9 mouse cellular contexts compared by ENCODE assay signal in genomic region chr12:80365345-80365744, GRCm38 (mm10).
DNase-seq lines count a peak whose midpoint lies in the region; ATAC-seq and TF ChIP-seq lines count a peak whose summit lies in the region.
"Had no signal": no experiment of that assay in that cellular context is flagged by ENCODE, and none has a peak within 500 bp of the region (broad histone marks: within the 10 kb centered on the region; RNA-seq: fewer than 3 reads in every experiment).

No protein-coding gene starts in this region.

- H3K4me2 ChIP-seq in forebrain, embryonic 11.5 days (ENCODE audit: low read depth, low read length, severe bottlenecking), result no peak overlapping the region
- H3K4me2 ChIP-seq in embryonic facial prominence, embryonic 13.5 days, result 0 out of 2 replicates have a peak overlapping the region, but pooled peaks have one; percentile 30
- H3K4me2 ChIP-seq in limb, embryonic 13.5 days (replicated peaks), result peak overlapping the region; percentile 40; the same call in 1 of the 2 replicates
- H3K4me2 ChIP-seq: midbrain, embryonic 12.5 days had no signal

- no peaks in the 10 kb centered on the region for H3K36me3 ChIP-seq in forebrain, embryonic 11.5 days (ENCODE audit: control insufficient read depth, insufficient read depth, low read length)
- peaks cover 42% of the 10 kb centered on the region for H3K36me3 ChIP-seq in forebrain, embryonic 10.5 days (replicated peaks)
- H3K36me3 ChIP-seq in embryonic facial prominence, embryonic 13.5 days, result peaks cover 15% of the 10 kb centered on the region
- peaks cover 25% of the 10 kb centered on the region for H3K36me3 ChIP-seq in limb, embryonic 13.5 days

- 96% methylated on average over 3 of the region's 3 CpGs for WGBS in forebrain, embryonic 11.5 days
- 90% methylated on average over 3 of the region's 3 CpGs for WGBS in forebrain, embryonic 10.5 days
- 68% methylated on average over 3 of the region's 3 CpGs for WGBS in embryonic facial prominence, embryonic 13.5 days
- WGBS in limb, embryonic 13.5 days, result 81% methylated on average over 3 of the region's 3 CpGs

- no peak for ATAC-seq in forebrain, embryonic 11.5 days (replicated peaks; ENCODE audit: low FRiP score)
- no peak for ATAC-seq in embryonic facial prominence, embryonic 13.5 days (ENCODE audit: insufficient number of reproducible peaks, insufficient read depth, low FRiP score, low TSS enrichment, low read depth)
- no peak for ATAC-seq in limb, embryonic 13.5 days (ENCODE audit: low FRiP score, low read depth)

- no peak overlapping the region for H3K9ac ChIP-seq in forebrain, embryonic 11.5 days (ENCODE audit: low read length)
- no peak overlapping the region for H3K9ac ChIP-seq in embryonic facial prominence, embryonic 13.5 days
- H3K9ac ChIP-seq in limb, embryonic 13.5 days, result 0 out of 2 replicates have a peak overlapping the region, but pooled peaks have one; percentile 25
- H3K9ac ChIP-seq: midbrain, embryonic 12.5 days had no signal

- H3K9me3 ChIP-seq in forebrain, embryonic 11.5 days (ENCODE audit: control insufficient read depth, low read length), result no peaks in the 10 kb centered on the region
- H3K9me3 ChIP-seq in forebrain, embryonic 10.5 days, result no peaks in the 10 kb centered on the region
- H3K9me3 ChIP-seq in embryonic facial prominence, embryonic 13.5 days, result no peaks in the 10 kb centered on the region
- H3K9me3 ChIP-seq in limb, embryonic 13.5 days, result no peaks in the 10 kb centered on the region
- H3K9me3 ChIP-seq: midbrain, embryonic 12.5 days had no signal

- no peak overlapping the region for H3K4me3 ChIP-seq in forebrain, embryonic 11.5 days (ENCODE audit: low read depth, low read length)
- H3K4me3 ChIP-seq in forebrain, embryonic 10.5 days, result no peak overlapping the region
- H3K4me3 ChIP-seq in layer of hippocampus, adult 2 months, result no peak overlapping the region
- no peak overlapping the region for H3K4me3 ChIP-seq in embryonic facial prominence, embryonic 13.5 days
- H3K4me3 ChIP-seq in limb, embryonic 13.5 days, result no peak overlapping the region
- H3K4me3 ChIP-seq: midbrain, embryonic 12.5 days had no signal

- H3K4me1 ChIP-seq in forebrain, embryonic 11.5 days (replicated peaks; ENCODE audit: control insufficient read depth, insufficient read depth, low read length), result peaks cover 8% of the 10 kb centered on the region; the same call in 1 of the 2 replicates
- peaks cover 6% of the 10 kb centered on the region; the same call in 1 of the 2 replicates for H3K4me1 ChIP-seq in forebrain, embryonic 10.5 days
- peaks cover 34% of the 10 kb centered on the region for H3K4me1 ChIP-seq in embryonic facial prominence, embryonic 13.5 days
- peaks cover 37% of the 10 kb centered on the region for H3K4me1 ChIP-seq in limb, embryonic 13.5 days

- no peaks in the 10 kb centered on the region for H3K27me3 ChIP-seq in forebrain, embryonic 11.5 days (ENCODE audit: control insufficient read depth, insufficient read depth, low read length)
- no peaks in the 10 kb centered on the region for H3K27me3 ChIP-seq in forebrain, embryonic 10.5 days (ENCODE audit: poor library complexity, severe bottlenecking)
- H3K27me3 ChIP-seq in embryonic facial prominence, embryonic 13.5 days, result no peaks in the 10 kb centered on the region
- no peaks in the 10 kb centered on the region for H3K27me3 ChIP-seq in limb, embryonic 13.5 days
- H3K27me3 ChIP-seq: midbrain, embryonic 12.5 days had no signal

- TF ChIP-seq CTCF in layer of hippocampus, adult 2 months (conservative IDR thresholded peaks at IDR 0.05), result no peak

- peak overlapping the region; percentile 37; the same call in 1 of the 2 replicates for H3K27ac ChIP-seq in forebrain, embryonic 11.5 days (ENCODE audit: low read depth, low read length)
- H3K27ac ChIP-seq in forebrain, embryonic 10.5 days, result no peak overlapping the region
- peak overlapping the region; percentile 60 for H3K27ac ChIP-seq in layer of hippocampus, adult 2 months
- H3K27ac ChIP-seq in embryonic facial prominence, embryonic 13.5 days, result peak overlapping the region; percentile 87
- peak overlapping the region; percentile 85 for H3K27ac ChIP-seq in limb, embryonic 13.5 days
- H3K27ac ChIP-seq: midbrain, embryonic 12.5 days had no signal

- DNase-seq in forebrain, embryonic 11.5 days (ENCODE audit: low spot score), result no peak
- DNase-seq in forebrain, embryonic 10.5 days (ENCODE audit: extremely low spot score, low spot score), result no peak
- no peak for DNase-seq in layer of hippocampus, adult 2 months (ENCODE audit: low spot score in 2 of 2)
- DNase-seq in layer of hippocampus, postnatal 25 days (ENCODE audit: extremely low spot score in 1 of 2, low spot score in 1 of 2), result no peak
- DNase-seq in layer of hippocampus, postnatal 36 days, result no peak
- no peak for DNase-seq in adrenal gland, adult (ENCODE audit: inconsistent age in 2 of 2, low spot score in 1 of 2)
